Mouse (Mus musculus): ENCODE measurements around the gene Cyb5r1.
A peak's percentile ranks its signal among the peaks of the same experiment; 100 is the strongest.

The Cyb5r1 gene

DNA sequence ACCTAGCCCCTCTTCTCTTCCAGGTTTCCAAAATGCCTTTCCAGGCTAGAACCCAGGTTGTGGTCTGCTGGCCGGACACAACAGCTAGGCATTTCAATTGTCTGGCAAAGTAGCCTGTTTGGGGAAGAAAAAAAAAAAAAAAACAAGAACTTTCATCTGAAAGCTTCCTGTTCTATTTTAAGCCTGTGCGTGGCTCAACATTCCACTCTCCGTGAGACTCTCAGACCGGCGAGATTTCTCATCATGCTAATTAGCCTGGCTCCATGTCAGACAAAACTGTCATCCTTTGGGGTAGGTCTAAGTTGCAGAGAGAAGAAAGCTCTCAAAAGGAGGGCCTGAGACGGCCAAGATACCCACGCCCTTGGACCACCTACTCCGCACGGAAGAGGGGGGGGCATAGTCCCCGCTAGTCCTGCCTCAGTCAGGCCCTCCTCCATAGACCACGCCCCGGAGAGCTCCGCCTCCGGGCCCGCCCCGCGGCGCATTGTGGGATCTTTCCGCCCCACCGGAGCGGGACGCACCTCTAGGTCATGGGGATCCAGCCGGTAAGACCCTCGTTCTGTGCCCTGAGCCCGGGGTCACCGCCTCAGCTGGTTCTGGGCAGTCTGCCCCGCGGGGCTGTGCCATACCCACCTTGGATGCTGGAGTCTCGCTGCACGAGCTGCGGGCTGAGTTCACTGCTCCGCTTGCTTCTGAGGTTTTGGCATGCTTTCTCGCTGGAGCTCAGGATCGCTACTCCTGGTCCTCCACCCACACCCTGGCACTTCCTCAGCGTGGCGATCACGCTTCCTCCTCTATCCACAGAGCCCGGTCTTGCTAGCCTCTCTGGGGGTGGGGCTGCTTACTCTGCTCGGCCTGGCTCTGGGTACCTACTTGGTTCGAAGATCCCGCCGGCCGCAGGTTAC, at the start of gene Cyb5r1:
TSS of gene Cyb5r1 (plus strand) at position 51 of the 905 bp plus-strand sequence.
- peak; percentile 69 for DNase-seq

DNA sequence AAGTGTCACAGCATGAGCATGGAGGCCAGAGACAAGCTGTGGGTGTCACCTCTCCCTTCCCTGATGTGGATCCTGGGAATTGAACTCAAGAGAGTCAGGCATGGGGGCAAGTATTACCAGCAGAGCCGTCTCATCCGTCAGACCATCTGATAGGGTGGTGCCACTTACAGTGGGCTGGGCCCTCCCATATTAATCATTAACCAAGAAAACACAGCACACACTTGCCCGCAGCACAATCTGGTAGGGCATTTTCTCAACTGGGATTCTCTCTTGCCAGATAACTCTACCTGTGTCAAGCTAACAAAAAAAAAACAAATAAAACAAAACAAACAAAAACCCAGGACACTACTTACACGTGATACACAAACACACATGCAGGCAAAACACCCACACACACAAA, 47.9 kb upstream of the Cyb5r1 start:
- no peak for DNase-seq

DNA sequence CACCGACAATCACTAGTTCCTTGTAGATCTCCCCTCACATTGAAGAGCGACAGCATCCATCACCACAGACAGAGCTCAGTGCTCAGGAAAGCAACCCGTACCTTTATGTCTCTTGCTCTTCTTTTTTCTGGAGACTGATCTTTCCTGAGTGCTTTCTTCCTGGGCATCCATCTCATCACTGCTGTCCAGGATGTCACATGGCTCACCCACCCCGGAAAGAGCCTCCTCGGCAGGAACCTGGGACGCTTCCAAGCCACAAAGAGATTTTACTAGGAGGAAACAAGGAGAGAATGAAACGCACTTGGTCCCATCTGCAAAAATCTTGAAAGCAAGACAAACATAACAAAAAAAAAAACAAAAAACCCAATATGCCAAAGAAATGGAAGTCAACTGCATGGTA, 44.7 kb upstream of the Cyb5r1 start:
- no peak for DNase-seq

DNA sequence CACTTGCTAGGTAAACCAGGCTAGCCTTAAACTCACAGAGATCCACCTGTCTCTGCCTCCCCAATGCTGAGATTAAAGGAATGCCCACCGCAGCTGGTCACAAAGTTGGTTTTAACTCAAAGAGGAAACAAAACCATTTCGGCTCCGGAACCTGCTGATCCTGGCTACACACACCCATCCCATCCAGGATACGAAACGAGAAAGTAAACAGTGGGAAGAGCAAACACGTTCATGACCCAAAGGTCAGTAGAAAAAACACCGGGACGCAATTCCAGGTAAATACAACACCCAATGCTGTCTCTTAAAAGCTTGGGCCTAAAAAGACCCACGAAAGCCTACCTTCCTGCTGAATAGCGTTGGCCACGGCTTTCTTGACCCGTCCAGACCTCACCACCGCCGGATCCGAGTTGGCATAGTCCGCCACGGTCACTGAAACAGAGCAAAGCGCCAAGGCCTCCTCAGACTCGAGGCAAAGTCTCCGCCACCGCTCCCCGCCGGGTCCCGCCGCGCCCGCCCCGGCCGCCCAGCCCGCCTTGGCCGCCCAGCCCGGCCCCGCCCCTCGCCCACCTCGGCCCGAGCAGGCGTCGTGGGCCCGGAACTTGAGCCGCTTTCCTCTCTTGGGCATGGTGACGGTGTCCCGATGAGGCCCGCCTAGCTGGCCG, 44.0 kb upstream of the Cyb5r1 start:
- no peak for DNase-seq

DNA sequence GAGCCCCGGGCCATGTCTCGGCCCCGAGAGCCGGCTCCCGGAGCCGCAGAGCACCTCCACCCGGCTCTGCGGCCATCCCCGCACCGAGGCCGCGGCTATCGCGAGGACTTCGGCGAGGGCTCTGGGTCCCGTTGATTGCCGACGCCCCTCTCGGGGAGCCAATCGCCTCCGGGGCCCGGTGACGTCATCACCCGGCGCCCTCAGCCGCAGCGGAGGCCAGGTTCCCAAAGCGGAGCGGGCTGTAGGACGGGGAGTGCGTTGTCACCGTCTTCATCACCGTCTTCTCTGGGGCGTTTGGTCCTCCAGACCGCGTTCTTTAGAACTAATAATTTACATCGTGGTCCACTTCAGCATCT, 43.5 kb upstream of the Cyb5r1 start, which contains the start of gene Tmem183a:
TSS of gene Tmem183a (minus strand) at position 123 of the 356 bp plus-strand sequence.
- peak; percentile 96 for DNase-seq

DNA sequence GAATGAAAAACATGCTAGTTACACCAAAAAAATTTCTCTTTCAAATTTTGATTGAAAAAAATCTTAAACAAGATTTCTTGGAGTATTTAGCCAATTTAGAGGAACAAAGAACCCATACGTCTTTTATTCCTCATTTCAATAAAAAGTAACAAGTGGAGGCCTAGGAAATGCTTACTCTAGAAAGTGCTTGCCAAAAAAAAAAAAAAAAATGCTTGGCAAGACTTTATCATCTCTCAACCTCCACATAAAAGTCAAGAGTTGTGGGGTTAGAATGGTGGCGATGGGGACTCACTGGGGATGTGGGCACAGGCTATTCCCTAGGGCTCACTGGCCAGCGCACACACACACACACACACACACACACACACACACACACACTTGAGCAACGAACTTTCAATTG, 42.2 kb upstream of the Cyb5r1 start:
- DNase-seq = no peak

DNA sequence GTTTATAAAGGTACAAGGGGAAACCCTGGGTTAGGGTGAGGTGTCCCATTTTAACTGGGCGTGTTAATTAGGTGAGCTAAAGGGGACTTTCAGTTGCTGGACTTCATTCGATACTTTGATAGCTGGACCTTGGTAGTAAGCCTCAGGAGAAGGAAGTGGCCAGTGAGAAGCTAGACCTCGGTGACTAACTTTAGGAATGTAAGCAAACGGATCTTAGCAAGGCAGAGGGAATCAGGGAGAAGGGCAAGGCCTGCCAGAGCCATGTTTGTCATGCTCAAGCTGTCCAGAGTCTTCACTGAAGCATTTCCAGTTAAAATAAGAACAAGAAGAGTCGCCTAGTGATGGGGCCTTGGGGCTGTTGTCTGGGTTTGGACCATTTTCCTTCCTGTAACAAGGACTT, 39.9 kb upstream of the Cyb5r1 start:
- no peak for DNase-seq

DNA sequence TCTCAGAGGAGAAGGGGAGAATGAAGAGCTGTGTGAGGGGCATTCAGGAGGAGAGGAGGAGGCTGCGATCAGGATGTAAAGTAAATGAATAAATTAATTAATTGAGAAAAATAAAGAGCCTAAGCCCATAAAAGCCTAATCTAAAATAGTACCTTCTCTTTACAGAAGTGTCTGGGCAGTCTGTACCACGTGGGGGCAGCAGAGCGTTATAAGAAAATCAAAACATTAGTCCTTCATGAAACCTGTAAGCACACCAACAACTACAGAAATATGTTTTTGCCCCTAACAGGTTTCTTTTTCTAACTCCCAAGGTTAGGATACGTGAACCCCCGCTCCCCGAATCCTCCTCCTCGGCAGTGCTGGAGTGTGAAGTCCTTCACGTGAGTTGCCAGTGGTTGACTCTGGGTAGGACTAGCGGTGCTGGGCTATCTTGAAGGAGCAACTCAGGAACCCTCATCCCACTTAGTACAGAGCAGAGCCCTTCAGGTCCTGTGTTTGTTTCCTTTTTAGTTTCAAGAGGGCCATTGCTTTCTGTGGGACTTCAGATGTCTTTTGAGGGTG, 36.5 kb upstream of the Cyb5r1 start:
- DNase-seq = peak; percentile 53

DNA sequence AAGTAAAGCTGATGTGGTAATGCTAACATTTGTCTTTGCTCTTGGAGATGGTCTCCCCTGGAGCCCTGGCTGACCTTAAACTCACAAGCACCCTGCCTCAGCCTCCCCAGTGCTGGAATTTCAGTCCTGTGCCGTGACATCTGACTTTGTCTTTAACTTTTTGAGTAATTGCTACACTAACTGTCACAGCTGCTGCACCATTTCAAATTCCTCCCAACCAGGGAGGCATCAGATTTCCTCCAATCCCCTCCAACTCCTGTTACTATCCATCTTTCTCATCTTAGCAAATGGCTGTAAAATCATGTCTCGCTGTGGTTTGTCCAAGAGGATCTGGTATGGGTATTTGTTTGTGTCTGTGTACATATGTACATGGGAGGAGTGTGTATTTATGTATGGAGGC, 31.2 kb upstream of the Cyb5r1 start:
- no peak for DNase-seq

DNA sequence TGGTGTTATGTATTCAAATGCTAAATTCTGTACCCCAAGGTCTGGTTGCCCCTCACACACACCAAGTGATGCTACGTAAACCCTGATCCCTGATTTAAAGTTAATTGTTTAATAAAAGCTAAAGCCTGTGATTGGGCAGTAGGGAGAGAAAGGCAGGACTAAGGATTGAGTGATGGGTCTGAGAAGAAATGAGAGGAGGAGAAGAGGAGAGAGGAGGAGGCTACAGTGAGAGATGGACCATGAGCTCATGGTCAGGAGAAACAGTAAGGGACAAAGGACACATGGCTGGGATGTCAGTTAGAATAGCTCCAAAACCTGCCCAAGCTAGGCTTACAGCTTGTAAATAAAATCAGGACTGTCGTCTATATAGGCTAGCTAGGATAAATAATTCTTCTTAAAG, 24.3 kb upstream of the Cyb5r1 start:
- DNase-seq = no peak

DNA sequence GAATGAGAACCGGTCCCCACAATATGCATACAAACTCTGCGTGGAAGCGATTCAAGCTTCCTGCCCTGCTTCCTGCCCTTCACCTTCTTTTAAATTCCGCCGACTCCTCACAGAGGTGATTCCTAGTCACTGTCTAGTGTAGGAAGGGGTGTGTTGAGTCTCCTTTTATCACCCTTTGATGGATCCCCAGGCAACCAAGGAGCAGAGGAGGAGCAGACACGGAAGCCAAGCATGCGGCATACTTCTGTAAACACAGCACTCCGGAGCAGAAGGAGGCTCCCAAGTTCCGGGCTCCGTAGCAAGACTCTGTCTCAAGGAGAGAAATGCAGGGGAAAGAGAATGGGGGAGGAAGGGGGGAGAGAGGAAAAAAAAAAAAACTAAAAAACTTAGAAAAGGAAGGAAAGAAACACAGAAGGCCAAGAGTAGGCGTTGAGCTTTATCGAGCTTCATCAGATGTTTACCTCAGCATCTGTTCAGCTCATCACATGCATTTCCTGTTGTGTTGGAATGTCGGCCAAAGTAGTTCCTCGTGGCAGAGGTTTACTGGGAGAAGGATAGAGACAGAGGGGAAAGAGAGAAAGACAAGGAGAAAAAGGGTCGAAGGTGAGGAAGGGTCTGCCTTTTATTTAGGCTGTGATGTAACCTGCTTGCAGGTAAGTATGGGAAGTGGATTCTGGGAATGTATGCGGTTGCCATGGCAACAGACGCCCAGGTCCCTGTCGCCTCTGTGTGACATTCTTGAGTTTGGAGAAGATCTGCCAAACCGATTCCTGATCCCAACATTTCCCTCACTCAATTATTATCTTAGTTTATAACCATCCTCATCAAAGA, 23.3 kb upstream of the Cyb5r1 start:
- no peak for DNase-seq

DNA sequence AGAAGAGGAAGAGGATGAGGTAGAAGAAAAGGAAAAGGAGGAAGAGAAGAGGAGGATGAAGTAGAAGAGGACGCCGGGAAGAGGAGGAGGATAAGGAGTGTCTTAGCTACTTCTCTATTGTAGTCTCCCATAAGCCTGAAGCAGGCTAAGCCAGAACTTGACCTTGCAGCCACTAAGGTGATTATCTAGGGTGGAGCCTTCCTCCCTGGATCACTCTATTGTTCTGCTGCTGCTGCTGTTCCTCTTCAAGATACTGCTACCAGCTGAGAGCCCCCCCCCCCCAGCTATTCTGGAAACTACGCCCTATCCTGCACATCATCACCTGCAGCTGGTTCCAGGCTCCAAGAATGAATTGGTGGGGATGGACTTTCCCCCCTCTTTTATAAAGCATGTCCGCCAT, 20.8 kb upstream of the Cyb5r1 start:
- DNase-seq = no peak

DNA sequence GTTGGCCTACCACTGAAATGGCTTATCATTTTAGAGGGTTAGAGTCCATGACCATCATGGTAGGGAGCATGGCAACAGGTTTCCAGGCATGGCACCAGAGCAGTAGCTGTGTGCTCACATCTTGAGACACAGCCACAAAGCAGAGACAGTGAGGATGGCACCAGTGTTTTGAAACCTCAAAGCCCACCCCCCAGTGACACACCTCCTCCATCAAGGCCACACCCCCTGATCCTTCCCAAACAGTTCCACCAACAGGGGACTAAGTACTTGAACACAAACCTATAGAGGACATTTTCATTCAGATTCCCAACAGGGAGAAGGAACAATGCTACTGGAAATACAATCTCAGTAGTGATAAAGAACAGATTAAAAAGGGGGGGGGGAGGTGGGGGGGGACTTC, 20.2 kb upstream of the Cyb5r1 start:
- DNase-seq = no peak

DNA sequence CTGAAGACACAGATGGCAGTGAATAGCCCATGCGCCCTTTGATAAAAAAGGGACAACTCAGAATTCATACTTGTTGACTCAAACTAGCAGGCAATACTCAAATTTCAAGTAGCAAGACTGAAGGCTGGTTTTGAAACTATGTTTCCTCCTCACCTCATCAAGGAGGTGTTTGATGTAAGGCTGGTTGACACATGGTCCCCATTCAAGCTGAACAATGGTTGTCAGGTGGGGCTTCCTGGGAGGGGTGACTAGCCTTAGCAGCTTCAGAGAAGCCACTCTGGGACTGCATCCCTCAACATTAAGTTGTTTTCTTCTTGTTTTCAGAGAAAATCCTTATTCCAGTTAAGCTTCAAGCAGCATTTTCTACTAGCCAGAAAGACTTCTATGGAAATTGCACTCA, 19.7 kb upstream of the Cyb5r1 start, which contains the start of gene 4933406M09Rik:
TSS of gene 4933406M09Rik (plus strand) at position 275 of the 400 bp plus-strand sequence.
- no peak for DNase-seq

DNA sequence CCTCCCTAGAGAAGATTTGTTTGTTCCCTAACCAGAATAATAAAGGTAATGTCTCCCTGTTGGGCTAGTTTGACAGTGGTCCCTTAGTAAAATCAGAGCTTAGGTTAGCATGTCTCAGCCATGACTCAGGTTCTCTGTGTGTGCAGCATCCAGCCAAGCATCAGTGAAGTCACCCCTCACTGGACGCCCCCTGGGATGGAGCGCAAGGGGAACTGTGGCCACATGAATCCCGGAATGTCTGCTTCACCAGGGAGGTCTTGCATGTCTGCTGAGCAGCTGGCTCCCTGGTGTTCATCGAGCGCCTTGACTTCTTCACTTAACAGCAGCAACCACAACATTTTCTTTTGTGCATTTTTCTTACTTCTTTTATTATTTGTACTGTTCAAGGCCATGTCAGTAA, 11.5 kb upstream of the Cyb5r1 start:
- DNase-seq = no peak

DNA sequence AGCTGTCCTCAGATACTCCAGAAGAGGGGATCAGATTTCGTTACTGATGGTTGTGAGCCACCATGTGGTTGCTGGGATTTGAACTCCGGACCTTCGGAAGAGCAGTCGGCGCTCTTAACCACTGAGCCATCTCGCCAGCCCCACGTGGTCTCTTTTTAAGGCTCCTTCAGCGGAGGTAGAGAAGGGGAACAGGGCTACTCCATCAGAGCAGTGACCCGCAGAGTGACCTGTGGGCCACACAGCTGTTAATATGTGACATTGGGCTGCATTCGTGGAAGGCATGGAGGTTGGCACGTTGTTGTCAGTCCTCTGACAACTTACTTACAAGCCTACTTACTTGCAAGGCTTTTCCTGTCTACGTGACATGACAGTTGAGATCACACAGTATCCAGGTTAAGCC, 7.1 kb upstream of the Cyb5r1 start:
- no peak for DNase-seq

DNA sequence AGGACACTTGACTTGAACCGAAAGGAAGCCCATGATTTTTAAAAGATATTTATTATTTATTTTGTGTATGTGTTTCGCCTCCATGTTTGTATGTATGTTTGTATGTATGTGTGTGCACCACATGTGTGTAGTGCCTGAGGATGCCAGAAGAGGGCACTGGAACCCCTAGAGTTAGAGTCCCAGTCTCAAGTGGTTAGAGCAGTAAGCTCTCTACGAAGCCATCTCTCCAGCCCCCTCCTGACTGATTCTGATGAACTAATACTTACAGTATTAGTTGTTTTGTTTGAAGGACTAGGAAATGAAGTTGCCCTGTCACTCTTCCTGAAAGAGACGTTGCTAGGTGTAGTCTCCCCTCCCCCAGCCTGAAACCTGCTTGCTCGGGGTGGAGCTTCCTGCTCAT, 5.6 kb upstream of the Cyb5r1 start:
- DNase-seq = no peak

DNA sequence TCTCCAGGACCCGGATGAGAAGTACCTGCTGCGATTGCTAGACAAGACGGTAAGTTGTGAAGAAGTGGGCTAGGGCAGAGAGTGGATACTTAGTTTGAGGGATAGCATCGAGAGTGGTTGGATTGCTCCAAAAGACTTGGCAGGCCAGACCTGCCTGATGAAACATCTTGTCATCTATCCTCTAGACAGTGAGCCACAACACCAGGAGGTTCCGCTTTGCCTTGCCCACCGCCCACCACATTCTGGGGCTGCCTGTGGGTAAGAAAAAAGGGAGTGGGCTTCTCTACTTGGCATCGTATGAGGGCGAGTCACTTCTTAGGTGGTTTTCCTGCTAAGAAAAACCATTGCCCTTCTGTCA, 1.0 kb downstream of the Cyb5r1 start:
- no peak for DNase-seq

DNA sequence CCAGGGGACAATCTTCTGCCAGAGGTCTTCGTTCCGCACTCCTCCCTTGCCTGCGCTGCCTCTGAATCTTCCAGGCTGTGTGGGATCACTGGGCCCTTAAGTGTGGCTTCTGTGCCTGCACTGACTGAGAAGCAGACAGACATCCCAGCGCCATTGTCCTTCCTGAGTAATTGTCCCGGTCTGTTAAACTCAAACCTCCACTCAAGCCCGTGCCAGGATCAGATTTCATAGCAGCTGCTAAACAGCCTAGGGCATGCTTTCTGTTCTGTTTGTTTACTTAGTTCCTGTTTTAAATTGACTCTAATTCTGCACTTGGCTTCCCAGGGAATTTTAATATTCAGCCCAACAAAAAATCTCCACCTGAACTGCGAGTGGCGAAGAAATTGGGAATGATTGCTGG, 2.7 kb downstream of the Cyb5r1 start:
- DNase-seq = no peak

DNA sequence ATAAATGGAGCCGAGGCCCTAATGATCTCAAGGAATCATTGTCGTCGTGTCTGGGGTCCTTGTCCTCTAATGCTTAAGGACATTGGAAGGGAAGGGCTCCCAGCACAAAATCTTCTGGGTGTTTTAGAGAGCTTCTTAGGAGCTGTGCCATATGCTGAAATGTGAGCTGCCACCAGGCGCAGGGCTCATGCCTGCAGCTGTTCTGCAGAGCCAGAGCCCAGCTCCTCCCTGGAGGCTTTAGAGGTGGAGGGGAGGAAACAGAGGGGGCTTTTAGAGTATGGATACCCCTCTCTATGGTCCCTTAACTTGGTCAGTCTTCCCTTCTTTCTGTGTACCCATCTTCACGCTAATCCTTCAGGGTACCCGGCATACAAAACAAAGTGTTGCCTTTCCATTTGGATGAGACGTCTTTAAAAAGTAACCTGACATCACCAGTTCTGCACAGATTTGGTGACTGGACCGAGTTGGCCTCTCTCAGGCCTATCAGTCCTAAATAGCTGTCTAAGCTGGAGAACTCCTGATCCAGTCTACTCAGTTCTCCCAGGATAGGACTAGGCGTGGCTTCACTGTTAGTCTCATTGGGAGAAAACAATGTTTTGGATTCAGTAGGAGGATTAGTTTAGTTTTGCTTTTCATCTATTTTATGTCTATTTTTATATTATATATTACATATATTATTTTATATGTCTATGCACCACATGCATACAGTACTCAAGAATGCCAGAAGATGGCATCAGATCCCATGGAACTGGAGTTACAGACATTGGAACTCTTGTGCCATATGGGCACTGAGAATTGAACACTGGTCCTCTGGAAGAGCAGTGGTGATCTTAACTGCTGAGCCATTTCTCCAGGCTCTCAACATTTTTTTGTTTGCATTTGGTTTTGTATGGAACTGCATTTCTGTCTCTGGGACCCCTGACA, 6.6 kb downstream of the Cyb5r1 start:
- DNase-seq = no peak

DNA sequence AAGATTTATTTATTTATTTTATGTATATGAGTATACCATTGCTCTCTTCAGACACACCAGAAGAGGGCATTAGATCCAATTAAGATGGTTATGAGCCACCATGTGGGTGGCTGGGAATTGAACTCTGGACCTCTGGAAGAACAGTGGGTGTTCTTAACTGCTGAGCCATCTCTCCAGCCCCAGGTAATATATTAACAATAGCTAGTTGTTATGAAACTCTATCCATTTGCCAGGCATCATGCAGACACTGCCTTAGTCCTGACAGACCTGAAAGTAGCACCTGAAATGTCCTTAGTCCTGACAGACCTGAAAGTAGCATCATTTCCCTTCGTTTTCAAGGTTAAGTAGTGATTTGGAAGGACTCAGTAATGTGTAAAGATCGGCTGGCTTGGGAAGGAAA, 8.7 kb downstream of the Cyb5r1 start:
- DNase-seq = no peak
